Mouse (Mus musculus) T-cell, adult 2 months (primary cell): ENCODE data around the gene Angpt4.
A peak's percentile ranks its signal among the peaks of the same experiment; 100 is the strongest.

Experiments
- DNase-seq: peaks from one replicate; pipeline ENCODE4 v3.0.0; 2022; ENCODE audit warnings: low spot score

The Angpt4 gene

GRCm38 (mm10) chr2:151981268-151981667 is 70.3 kb downstream of the Angpt4 start:
- no peak for DNase-seq

GRCm38 (mm10) chr2:151982476-151982875 is 71.5 kb downstream of the Angpt4 start:
- DNase-seq: no peak

GRCm38 (mm10) chr2:151984019-151984418 is 73.0 kb downstream of the Angpt4 start:
- no peak for DNase-seq

GRCm38 (mm10) chr2:151985426-151986172 is 74.6 kb downstream of the Angpt4 start:
- no peak for DNase-seq

- no peak for DNase-seq
Observed at GRCm38 (mm10) chr2:151986958-151987357, 75.9 kb downstream of the Angpt4 start.

- no peak for DNase-seq
Observed at GRCm38 (mm10) chr2:151988978-151989377, 78.0 kb downstream of the Angpt4 start.

- DNase-seq: no peak
Observed at GRCm38 (mm10) chr2:151990985-151991394, 80.0 kb downstream of the Angpt4 start.

GRCm38 (mm10) chr2:151991446-151991845 is 80.4 kb downstream of the Angpt4 start:
- no peak for DNase-seq

GRCm38 (mm10) chr2:151994350-151995122 is 83.5 kb downstream of the Angpt4 start:
- peak; percentile 53 for DNase-seq
